Mouse (Mus musculus) kidney, postnatal 25 days (tissue): ENCODE results near the gene Ifitm1.
"Not testable (repeated sequence)": the region's sequence is repeated elsewhere in the genome, so short reads cannot be mapped to it uniquely, and the experiment has no call there.

Experiments
- DNase-seq, 2 experiments: peaks; one replicate each; pipeline ENCODE4 v3.0.0; 2021; ENCODE audit warnings: mixed read lengths in 2 of 2

The Ifitm1 gene

DNA sequence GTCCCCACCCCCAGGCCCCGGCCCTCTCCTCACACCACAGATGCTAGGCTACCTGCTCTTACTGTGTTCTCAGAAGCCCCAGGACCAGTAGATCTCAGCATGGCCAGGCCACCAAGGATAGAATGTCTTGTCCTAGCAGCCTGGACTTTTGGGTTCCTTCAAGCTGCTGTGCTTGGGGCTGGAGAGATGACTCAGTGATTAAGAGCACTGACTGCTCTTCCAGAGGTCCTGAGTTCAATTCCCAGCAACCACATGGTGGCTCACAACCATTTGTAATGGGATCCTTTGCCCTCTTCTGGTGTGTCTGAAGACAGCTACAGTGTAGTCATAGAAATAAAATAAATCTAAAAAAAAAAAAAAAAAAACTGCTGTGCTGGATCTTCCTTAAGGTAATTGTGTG, 50.8 kb downstream of the Ifitm1 start, which contains the start of gene Ifitm6:
TSS of gene Ifitm6 (minus strand) at position 101 of the 400 bp plus-strand sequence.
- not testable (repeated sequence) for DNase-seq

DNA sequence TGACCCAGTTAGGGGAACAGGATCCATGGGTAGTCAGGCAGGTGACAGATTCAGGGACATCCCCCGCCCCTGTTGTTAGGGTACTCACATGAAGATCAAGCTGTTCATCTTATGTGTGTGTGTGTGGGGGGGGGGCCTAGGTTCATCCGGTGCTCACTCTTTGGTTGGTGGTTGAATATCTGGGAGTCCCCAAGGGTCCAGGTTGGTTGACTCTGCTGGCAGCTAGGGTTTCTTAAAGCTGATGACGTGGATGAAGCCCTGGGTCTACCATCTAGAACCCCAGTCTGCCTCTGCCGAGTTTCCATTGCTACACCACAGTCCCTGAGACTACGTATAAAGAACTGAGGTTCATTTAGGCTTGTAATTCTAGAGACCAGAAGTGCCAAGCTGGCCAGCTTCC, 52.0 kb downstream of the Ifitm1 start:
- DNase-seq: no peak
